Mouse (Mus musculus) intestine, embryonic 14.5 days (tissue): ENCODE data around the gene Rnf34. TPM values are rescaled to one million over a fixed set of nuclear protein-coding genes. Genes with fewer than 3 reads are reported as not detected.

Experiments used
- ATAC-seq: fragments of 200-750 bp; cut with Nextera tagmentation; replicated peaks from 2 replicates; pipeline ENCODE4 v1.8.0; 2017; ENCODE audit warnings: low read depth, moderate number of reproducible peaks, moderate TSS enrichment, moderate library complexity; ENCODE audit not compliant: low FRiP score, low TSS enrichment
- DNase-seq: peaks from one replicate; pipeline ENCODE4 v3.0.0-alpha.2; 2018; ENCODE audit warnings: low spot score
- H3K27ac ChIP-seq: fragments of 300-500 bp; sonication (generic); 2 replicates; pipeline ENCODE4 v1.5.1; 2014; ENCODE audit warnings: low read depth, mild to moderate bottlenecking, control low read depth
- H3K27me3 ChIP-seq: fragments of 300-500 bp; sonication (generic); replicated peaks from 2 replicates; pipeline ENCODE4 v1.6.1; 2014; ENCODE audit warnings: low read length, control low read depth; ENCODE audit not compliant: control insufficient read depth, insufficient read depth
- H3K36me3 ChIP-seq: fragments of 300-500 bp; sonication (generic); 2 replicates; pipeline ENCODE4 v1.6.1; 2014; ENCODE audit warnings: low read length, control low read depth; ENCODE audit not compliant: control insufficient read depth, insufficient read depth
- H3K4me1 ChIP-seq: fragments of 300-500 bp; sonication (generic); replicated peaks from 2 replicates; pipeline ENCODE4 v1.6.1; 2014; ENCODE audit warnings: low read length, control low read depth, mixed read lengths; ENCODE audit not compliant: control insufficient read depth, insufficient read depth
- H3K4me2 ChIP-seq: fragments of 300-500 bp; sonication (generic); 2 replicates; pipeline ENCODE4 v1.6.1; 2014; ENCODE audit warnings: low read length
- H3K4me3 ChIP-seq: fragments of 300-500 bp; sonication (generic); 2 replicates; pipeline ENCODE4 v1.5.1; 2014; ENCODE audit warnings: low read depth, low read length, control low read depth, mixed read lengths
- H3K9ac ChIP-seq: fragments of 300-500 bp; sonication (generic); 2 replicates; pipeline ENCODE4 v1.6.1; 2014; ENCODE audit warnings: mild to moderate bottlenecking, low read length
- H3K9me3 ChIP-seq: fragments of 300-500 bp; sonication (generic); 2 replicates; pipeline ENCODE4 v1.6.1; 2016; ENCODE audit warnings: low read length, control low read depth; ENCODE audit not compliant: control insufficient read depth
- WGBS: fragments of 180-500 bp; shearing (Covaris S2); extraction: QIAGEN DNeasy Blood & Tissue Kit; methylation state at CpG from one replicate; pipeline ENCODE4 v1.1.7; 2014; 5-methylcytosine and 5-hydroxymethylcytosine counted together
- polyA plus RNA-seq: library from polyadenylated mRNA; unstranded; fragments of >200 nt; fragmentation: Nextera tagmentation; extraction: Ambion mirVana; gene quantifications from 2 replicates; pipeline ENCODE4 v1.2.1, GENCODE M21; 2014

The Rnf34 gene
- polyA plus RNA-seq, 1 experiment from 2014 or later = 31.8 TPM

- Histone ChIP-seq H3K9me3 (no peaks in the 10 kb centered on the region), H3K27me3 (no peaks in the 10 kb centered on the region), H3K4me2 (no peak overlapping the region), H3K4me1 (no peaks in the 10 kb centered on the region), H3K4me3 (no peak overlapping the region), H3K9ac (no peak overlapping the region), H3K27ac (no peak overlapping the region), H3K36me3 (0 out of 2 replicates have a peak, but pooled peaks cover 4% of the 10 kb centered on the region)
- 43% methylated on average over 2 of the region's 2 CpGs for WGBS
- DNase-seq (no peak), ATAC-seq (no peak)
Observed at GRCm38 (mm10) chr5:122890396-122890795, 40.5 kb downstream of the Rnf34 start.

- peaks cover 2% of the 10 kb centered on the region; the same call in 1 of the 2 replicates for H3K4me1 ChIP-seq
- no peak for ATAC-seq
- H3K27ac ChIP-seq = no peak overlapping the region
- no peak overlapping the region for H3K4me2 ChIP-seq
- H3K4me3 ChIP-seq = no peak overlapping the region
- no peak overlapping the region for H3K9ac ChIP-seq
- no peaks in the 10 kb centered on the region for H3K9me3 ChIP-seq
- DNase-seq = no peak
- 85% methylated on average over 6 of the region's 6 CpGs for WGBS
- H3K36me3 ChIP-seq = 0 out of 2 replicates have a peak, but pooled peaks cover 1% of the 10 kb centered on the region
- H3K27me3 ChIP-seq = no peaks in the 10 kb centered on the region
Observed at GRCm38 (mm10) chr5:122893270-122893669, 43.4 kb downstream of the Rnf34 start.

GRCm38 (mm10) chr5:122894007-122894637 is 44.3 kb downstream of the Rnf34 start:
- peak; percentile 81 for DNase-seq
- Histone ChIP-seq H3K4me1 (peaks cover 7% of the 10 kb centered on the region; the same call in 1 of the 2 replicates), H3K9me3 (no peaks in the 10 kb centered on the region), H3K4me2 (no peak overlapping the region), H3K4me3 (no peak overlapping the region), H3K27me3 (no peaks in the 10 kb centered on the region), H3K9ac (no peak overlapping the region), H3K36me3 (no peaks in the 10 kb centered on the region), H3K27ac (no peak overlapping the region)
- 92% methylated on average over 5 of the region's 5 CpGs for WGBS
- ATAC-seq = no peak

- Histone ChIP-seq H3K9ac (no peak overlapping the region), H3K27ac (no peak overlapping the region), H3K4me3 (no peak overlapping the region), H3K4me1 (peaks cover 7% of the 10 kb centered on the region; the same call in 1 of the 2 replicates), H3K9me3 (no peaks in the 10 kb centered on the region), H3K27me3 (no peaks in the 10 kb centered on the region), H3K4me2 (no peak overlapping the region), H3K36me3 (no peaks in the 10 kb centered on the region)
- 80% methylated on average over 4 of the region's 4 CpGs for WGBS
- DNase-seq (no peak), ATAC-seq (no peak)
Observed at GRCm38 (mm10) chr5:122894821-122895220, 45.0 kb downstream of the Rnf34 start.

GRCm38 (mm10) chr5:122898153-122898552 is 48.3 kb downstream of the Rnf34 start:
- H3K4me3 ChIP-seq = no peak overlapping the region
- H3K4me1 ChIP-seq = peaks cover 7% of the 10 kb centered on the region; the same call in 1 of the 2 replicates
- DNase-seq (no peak), ATAC-seq (no peak)
- WGBS = 81% methylated on average over 6 of the region's 6 CpGs
- H3K9ac ChIP-seq = no peak overlapping the region
- no peaks in the 10 kb centered on the region for H3K9me3 ChIP-seq
- H3K36me3 ChIP-seq = no peaks in the 10 kb centered on the region
- no peaks in the 10 kb centered on the region for H3K27me3 ChIP-seq
- H3K27ac ChIP-seq = no peak overlapping the region
- no peak overlapping the region for H3K4me2 ChIP-seq

- 2% methylated on average over 45 of the region's 45 CpGs for WGBS
- Histone ChIP-seq H3K36me3 (no peaks in the 10 kb centered on the region), H3K9ac (peak overlapping the region; percentile 75), H3K4me1 (peaks cover 7% of the 10 kb centered on the region; the same call in 1 of the 2 replicates), H3K4me2 (peak overlapping the region; percentile 81), H3K27ac (peak overlapping the region; percentile 89), H3K9me3 (no peaks in the 10 kb centered on the region), H3K4me3 (peak overlapping the region; percentile 61), H3K27me3 (no peaks in the 10 kb centered on the region)
- DNase-seq = peak; percentile 79
- no peak for ATAC-seq
Observed at GRCm38 (mm10) chr5:122898963-122899776, 49.3 kb downstream of the Rnf34 start.

- WGBS = 1% methylated on average over 92 of the region's 120 CpGs
- Histone ChIP-seq H3K4me1 (peaks cover 7% of the 10 kb centered on the region; the same call in 1 of the 2 replicates), H3K9me3 (no peaks in the 10 kb centered on the region), H3K4me3 (peak overlapping the region; percentile 61), H3K36me3 (no peaks in the 10 kb centered on the region), H3K27ac (peak overlapping the region; percentile 89), H3K27me3 (no peaks in the 10 kb centered on the region), H3K4me2 (peak overlapping the region; percentile 81), H3K9ac (peak overlapping the region; percentile 75)
- ATAC-seq (peak; percentile 98), DNase-seq (peak; percentile 92)
Observed at GRCm38 (mm10) chr5:122899777-122900557, 50.1 kb downstream of the Rnf34 start.

- peak overlapping the region; percentile 89 for H3K27ac ChIP-seq
- no peaks in the 10 kb centered on the region for H3K36me3 ChIP-seq
- peak overlapping the region; percentile 61 for H3K4me3 ChIP-seq
- 3% methylated on average over 33 of the region's 33 CpGs for WGBS
- peaks cover 7% of the 10 kb centered on the region; the same call in 1 of the 2 replicates for H3K4me1 ChIP-seq
- DNase-seq (peak; percentile 86), ATAC-seq (no peak)
- H3K27me3 ChIP-seq = no peaks in the 10 kb centered on the region
- H3K4me2 ChIP-seq = peak overlapping the region; percentile 81
- peak overlapping the region; percentile 75 for H3K9ac ChIP-seq
- H3K9me3 ChIP-seq = no peaks in the 10 kb centered on the region
Observed at GRCm38 (mm10) chr5:122900558-122901171, 50.8 kb downstream of the Rnf34 start.
